Mouse (Mus musculus): ENCODE data around the gene Krt28. TPM values are rescaled to one million over a fixed set of nuclear protein-coding genes. Genes with fewer than 3 reads are reported as not detected.

The Krt28 gene
- not detected for polyA plus RNA-seq (2021)

DNA sequence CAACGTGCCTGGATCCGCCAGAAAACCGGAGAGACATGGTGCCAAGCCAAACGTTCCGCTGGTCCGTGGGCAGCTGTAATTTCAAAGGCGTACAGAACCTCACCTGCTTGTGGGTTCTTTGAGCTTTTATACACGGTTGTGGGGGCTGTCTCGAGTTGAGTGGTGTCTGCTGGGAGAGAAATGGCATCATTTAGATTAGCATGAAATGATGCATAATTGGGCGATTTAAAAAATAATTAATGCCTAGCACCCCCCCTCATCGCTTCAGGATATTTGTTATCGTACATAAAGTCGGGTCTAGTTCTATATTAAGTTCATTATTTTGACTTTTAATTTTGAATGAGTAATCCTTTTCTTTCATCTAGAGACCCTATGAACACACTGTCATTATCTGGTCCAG, at the start of gene Krt28:
Gene Krt28, minus strand, starts transcription at position 101 of the 400 bp plus-strand sequence.
- in situ Hi-C loops (cut with MboI; ENCODE audit: low pct_unique_long_range_greater_than_20kb), result loop anchor here (5.0 to 10.0 kb wide), 2 partner anchors 37 to 630 kb away; no protein-coding TSS in a partner anchor
- DNase-seq (ENCODE audit: low read depth, low spot score), result no peak
- no peak for ATAC-seq
- no peak for TF ChIP-seq CTCF (IDR thresholded peaks at IDR 0.05)
- ChIA-PET POLR2A (no interaction called here), CTCF (no interaction called here)
- H3K27me3 ChIP-seq, result peaks cover 43% of the 10 kb centered on the region

GRCm38 (mm10) chr11:99422159-99422558, 47.5 kb upstream of the Krt28 start, which contains the start of gene Krt12:
Gene Krt12 (minus strand): TSS chr11:99422259.
- ATAC-seq (no peak), DNase-seq (ENCODE audit: low read depth, low spot score) (no peak)
- no peaks in the 10 kb centered on the region for H3K27me3 ChIP-seq
- POLR2A ChIA-PET, result interaction anchor here (0.7 kb wide), 1 partner anchor 12 kb away, joined by 8 read pairs; no protein-coding TSS in a partner anchor
- TF ChIP-seq CTCF (IDR thresholded peaks at IDR 0.05), result no peak
- in situ Hi-C loops (cut with MboI; ENCODE audit: low pct_unique_long_range_greater_than_20kb), result no loop called here
- CTCF ChIA-PET, result no interaction called here

- ATAC-seq, result no peak
- ChIA-PET CTCF (no interaction called here), POLR2A (interaction anchor here (0.6 kb wide), 2 partner anchors 767 to 1012 kb away, joined by 3 read pairs; no protein-coding TSS in a partner anchor)
- no peaks in the 10 kb centered on the region for H3K27me3 ChIP-seq
- DNase-seq (ENCODE audit: low read depth, low spot score), result no peak
- TF ChIP-seq CTCF (IDR thresholded peaks at IDR 0.05), result no peak
- in situ Hi-C loops (cut with MboI; ENCODE audit: low pct_unique_long_range_greater_than_20kb), result no loop called here
Observed at GRCm38 (mm10) chr11:99420586-99420985, 45.9 kb upstream of the Krt28 start.

DNA sequence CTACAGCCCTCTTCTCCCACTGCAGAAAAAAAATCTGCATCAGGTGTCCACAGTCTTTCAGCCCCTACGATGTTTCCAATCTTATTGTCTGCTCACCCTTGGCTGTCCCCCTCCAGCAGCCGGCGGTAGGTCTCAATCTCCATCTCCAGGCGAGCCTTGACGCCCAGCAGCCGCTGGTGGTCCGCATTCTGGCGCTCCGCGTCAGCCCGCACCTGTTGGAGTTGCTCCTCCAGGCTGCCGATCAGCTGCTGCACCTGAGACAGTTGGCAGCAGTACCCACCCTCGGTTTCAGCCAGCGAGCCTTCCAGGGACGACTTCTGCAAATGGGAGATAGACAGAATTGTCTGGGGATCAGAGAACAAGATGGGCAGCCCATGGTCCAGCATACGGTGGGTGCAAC, 43.1 kb upstream of the Krt28 start:
- DNase-seq (ENCODE audit: low read depth, low spot score), result no peak
- TF ChIP-seq CTCF (IDR thresholded peaks at IDR 0.05), result no peak
- H3K27me3 ChIP-seq, result no peaks in the 10 kb centered on the region
- CTCF ChIA-PET, result interaction anchor here (1.2 kb wide), 1 partner anchor 107 kb away, joined by 3 read pairs; no protein-coding TSS in a partner anchor
- POLR2A ChIA-PET, result no interaction called here
- ATAC-seq, result no peak
- in situ Hi-C loops (cut with MboI; ENCODE audit: low pct_unique_long_range_greater_than_20kb), result no loop called here

GRCm38 (mm10) chr11:99416902-99417301, 42.2 kb upstream of the Krt28 start:
- H3K27me3 ChIP-seq, result peaks cover 3% of the 10 kb centered on the region
- ChIA-PET POLR2A (no interaction called here), CTCF (no interaction called here)
- in situ Hi-C loops (cut with MboI; ENCODE audit: low pct_unique_long_range_greater_than_20kb), result no loop called here
- no peak for DNase-seq (ENCODE audit: low read depth, low spot score)
- ATAC-seq, result no peak
- TF ChIP-seq CTCF (IDR thresholded peaks at IDR 0.05), result no peak

- no peak for ATAC-seq
Observed at GRCm38 (mm10) chr11:99414463-99415147, 39.9 kb upstream of the Krt28 start.

DNA sequence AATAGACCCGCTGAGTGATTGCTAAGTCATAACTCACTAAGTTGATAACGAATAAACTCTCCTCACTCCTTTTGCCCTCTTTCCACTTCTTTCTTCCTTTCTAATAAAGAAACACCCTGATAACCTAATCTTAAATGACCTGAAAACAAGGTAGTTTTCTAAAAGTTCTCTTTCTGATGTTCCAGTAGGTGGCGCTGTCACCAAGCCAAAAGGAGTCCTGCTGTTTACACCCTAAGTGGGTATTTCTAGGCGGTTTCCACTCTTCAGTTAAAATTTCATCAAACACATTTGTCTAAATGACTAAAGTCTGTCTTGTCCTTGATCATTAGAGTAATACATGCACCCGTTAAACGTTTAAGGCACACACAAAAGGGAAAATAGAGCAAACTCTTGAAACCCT, 38.5 kb upstream of the Krt28 start:
- ChIA-PET POLR2A (no interaction called here), CTCF (interaction anchor here (0.8 to 2.8 kb wide), 3 partner anchors 12 to 51 kb away, joined by 3 to 8 read pairs (median 3); no protein-coding TSS in a partner anchor)
- ATAC-seq, result no peak
- DNase-seq (ENCODE audit: low read depth, low spot score), result no peak
- in situ Hi-C loops (cut with MboI; ENCODE audit: low pct_unique_long_range_greater_than_20kb), result loop anchor here (5.0 kb wide), 2 partner anchors 36 to 49 kb away; no protein-coding TSS in a partner anchor
- H3K27me3 ChIP-seq, result peaks cover 21% of the 10 kb centered on the region
- TF ChIP-seq CTCF (IDR thresholded peaks at IDR 0.05), result peak; percentile 76

More at GRCm38 (mm10) chr11:99414463-99415147, 39.9 kb upstream of the Krt28 start:
- no peak for DNase-seq (ENCODE audit: low read depth, low spot score)
- H3K27me3 ChIP-seq, result peaks cover 19% of the 10 kb centered on the region
- no peak for TF ChIP-seq CTCF (IDR thresholded peaks at IDR 0.05)
- in situ Hi-C loops (cut with MboI; ENCODE audit: low pct_unique_long_range_greater_than_20kb), result loop anchor here (5.0 kb wide), 2 partner anchors 37 to 48 kb away; no protein-coding TSS in a partner anchor
- ChIA-PET POLR2A (no interaction called here), CTCF (no interaction called here)

- DNase-seq (ENCODE audit: low read depth, low spot score), result no peak
- in situ Hi-C loops (cut with MboI; ENCODE audit: low pct_unique_long_range_greater_than_20kb), result no loop called here
- ChIA-PET CTCF (interaction anchor here (1.2 kb wide), 1 partner anchor 15 kb away, joined by 5 read pairs; no protein-coding TSS in a partner anchor), POLR2A (no interaction called here)
- TF ChIP-seq CTCF (IDR thresholded peaks at IDR 0.05), result no peak
- H3K27me3 ChIP-seq, result peaks cover 36% of the 10 kb centered on the region
- ATAC-seq, result no peak
Observed at GRCm38 (mm10) chr11:99406186-99406585, 31.5 kb upstream of the Krt28 start.

GRCm38 (mm10) chr11:99399956-99400549, 25.4 kb upstream of the Krt28 start:
- CTCF ChIA-PET, result interaction anchor here (1.0 kb wide), 1 partner anchor 894 kb away, joined by 3 read pairs; no protein-coding TSS in a partner anchor

DNA sequence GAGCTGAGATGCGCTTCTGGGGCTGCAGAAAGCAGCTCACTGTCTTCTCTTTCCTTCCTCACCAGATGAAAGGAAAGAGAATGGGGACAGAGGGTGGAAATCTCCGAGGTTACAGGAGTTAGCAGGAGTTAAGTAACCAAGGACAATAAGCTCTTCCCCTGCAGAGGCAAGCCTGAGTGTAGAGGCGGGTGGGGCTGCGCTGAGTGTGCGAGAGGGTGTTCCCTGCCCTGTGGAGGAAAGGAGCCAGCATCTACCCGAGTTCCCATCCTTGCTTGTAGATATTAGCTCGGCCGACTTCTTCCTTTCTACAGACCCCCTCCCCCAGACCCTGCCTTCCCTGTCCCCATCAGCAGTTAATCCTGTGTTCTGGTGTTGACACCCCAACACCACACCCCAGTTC, 24.1 kb upstream of the Krt28 start:
- in situ Hi-C loops (cut with MboI; ENCODE audit: low pct_unique_long_range_greater_than_20kb), result no loop called here
- H3K27me3 ChIP-seq, result peaks cover 24% of the 10 kb centered on the region
- no peak for DNase-seq (ENCODE audit: low read depth, low spot score)
- TF ChIP-seq CTCF (IDR thresholded peaks at IDR 0.05), result no peak
- CTCF ChIA-PET, result no interaction called here
- POLR2A ChIA-PET, result no interaction called here
- no peak for ATAC-seq

More at GRCm38 (mm10) chr11:99399956-99400549, 25.4 kb upstream of the Krt28 start:
- peaks cover 33% of the 10 kb centered on the region for H3K27me3 ChIP-seq
- POLR2A ChIA-PET, result no interaction called here
- in situ Hi-C loops (cut with MboI; ENCODE audit: low pct_unique_long_range_greater_than_20kb), result no loop called here
- no peak for TF ChIP-seq CTCF (IDR thresholded peaks at IDR 0.05)
- DNase-seq (ENCODE audit: low read depth, low spot score) (no peak), ATAC-seq (no peak)

- POLR2A ChIA-PET, result no interaction called here
- DNase-seq (ENCODE audit: low read depth, low spot score), result no peak
- in situ Hi-C loops (cut with MboI; ENCODE audit: low pct_unique_long_range_greater_than_20kb), result no loop called here
- ATAC-seq, result no peak
- peaks cover 21% of the 10 kb centered on the region for H3K27me3 ChIP-seq
- TF ChIP-seq CTCF (IDR thresholded peaks at IDR 0.05), result no peak
- CTCF ChIA-PET, result no interaction called here
Observed at GRCm38 (mm10) chr11:99398084-99398483, 23.4 kb upstream of the Krt28 start.

Measured in Patski (cell line).